Mouse (Mus musculus): Measurements from ENCODE around the gene Etv1. TPM values are rescaled to one million over a fixed set of nuclear protein-coding genes. Genes with fewer than 3 reads are reported as not detected.
"Not testable (repeated sequence)": the region's sequence is repeated elsewhere in the genome, so short reads cannot be mapped to it uniquely, and the experiment has no call there.

The Etv1 gene
- polyA plus RNA-seq, 1 experiment from 2014 or later = 0.93 TPM

- no peaks in the 10 kb centered on the region for H3K36me3 ChIP-seq (replicated peaks)
- H3K27me3 ChIP-seq = no peaks in the 10 kb centered on the region
- H3K9me3 ChIP-seq (replicated peaks) = no peaks in the 10 kb centered on the region
- 58% methylated on average over 4 of the region's 4 CpGs for WGBS (ENCODE audit: insufficient replicate concordance)
- H3K4me3 ChIP-seq (replicated peaks) = no peak overlapping the region
- no peaks in the 10 kb centered on the region for H3K4me1 ChIP-seq (replicated peaks)
- no peak overlapping the region for H3K9ac ChIP-seq
- no peak for ATAC-seq (ENCODE audit: insufficient read depth)
- H3K27ac ChIP-seq (replicated peaks) = no peak overlapping the region
- no peak overlapping the region for H3K4me2 ChIP-seq
Measured at GRCm38 (mm10) chr12:38820642-38821041, 41.5 kb downstream of the Etv1 start.

- Histone ChIP-seq H3K36me3 (replicated peaks) (no peaks in the 10 kb centered on the region), H3K9ac (no peak overlapping the region), H3K4me1 (replicated peaks) (no peaks in the 10 kb centered on the region), H3K9me3 (replicated peaks) (no peaks in the 10 kb centered on the region), H3K4me3 (replicated peaks) (no peak overlapping the region), H3K27me3 (no peaks in the 10 kb centered on the region), H3K4me2 (no peak overlapping the region), H3K27ac (replicated peaks) (no peak overlapping the region)
- ATAC-seq (ENCODE audit: insufficient read depth) = no peak
- 82% methylated on average over 10 of the region's 10 CpGs for WGBS (ENCODE audit: insufficient replicate concordance)
Measured at GRCm38 (mm10) chr12:38824405-38824804, 45.2 kb downstream of the Etv1 start.

GRCm38 (mm10) chr12:38832981-38833380 lies 53.8 kb downstream of the Etv1 start:
- H3K27ac ChIP-seq (replicated peaks) = no peak overlapping the region
- H3K4me3 ChIP-seq (replicated peaks) = no peak overlapping the region
- H3K9ac ChIP-seq = no peak overlapping the region
- no peaks in the 10 kb centered on the region for H3K9me3 ChIP-seq (replicated peaks)
- no peaks in the 10 kb centered on the region for H3K27me3 ChIP-seq
- no peaks in the 10 kb centered on the region for H3K36me3 ChIP-seq (replicated peaks)
- no peak for ATAC-seq (ENCODE audit: insufficient read depth)
- H3K4me1 ChIP-seq (replicated peaks) = no peaks in the 10 kb centered on the region
- no peak overlapping the region for H3K4me2 ChIP-seq
- 71% methylated on average over 10 of the region's 10 CpGs for WGBS (ENCODE audit: insufficient replicate concordance)

- no peak overlapping the region for H3K4me3 ChIP-seq (replicated peaks)
- 68% methylated on average over 4 of the region's 4 CpGs for WGBS (ENCODE audit: insufficient replicate concordance)
- H3K9ac ChIP-seq = no peak overlapping the region
- H3K27ac ChIP-seq (replicated peaks) = no peak overlapping the region
- no peaks in the 10 kb centered on the region for H3K27me3 ChIP-seq
- no peak overlapping the region for H3K4me2 ChIP-seq
- H3K36me3 ChIP-seq (replicated peaks) = no peaks in the 10 kb centered on the region
- ATAC-seq (ENCODE audit: insufficient read depth) = no peak
- no peaks in the 10 kb centered on the region for H3K4me1 ChIP-seq (replicated peaks)
- no peaks in the 10 kb centered on the region for H3K9me3 ChIP-seq (replicated peaks)
Measured at GRCm38 (mm10) chr12:38834581-38834980, 55.4 kb downstream of the Etv1 start.

- not testable (repeated sequence) for ATAC-seq (ENCODE audit: insufficient read depth); H3K9ac ChIP-seq; H3K4me2 ChIP-seq; H3K4me1 ChIP-seq (replicated peaks); H3K4me3 ChIP-seq (replicated peaks); H3K36me3 ChIP-seq (replicated peaks); H3K27me3 ChIP-seq; H3K9me3 ChIP-seq (replicated peaks); H3K27ac ChIP-seq (replicated peaks)
- 65% methylated on average over 7 of the region's 8 CpGs for WGBS (ENCODE audit: insufficient replicate concordance)
Measured at GRCm38 (mm10) chr12:38834986-38835385, 55.8 kb downstream of the Etv1 start.

- WGBS (ENCODE audit: insufficient replicate concordance) = 53% methylated on average over 1 of the region's 1 CpGs
- Histone ChIP-seq H3K4me3 (replicated peaks) (no peak overlapping the region), H3K36me3 (replicated peaks) (no peaks in the 10 kb centered on the region), H3K27ac (replicated peaks) (no peak overlapping the region), H3K9ac (no peak overlapping the region), H3K4me2 (no peak overlapping the region), H3K27me3 (no peaks in the 10 kb centered on the region), H3K9me3 (replicated peaks) (no peaks in the 10 kb centered on the region), H3K4me1 (replicated peaks) (no peaks in the 10 kb centered on the region)
- no peak for ATAC-seq (ENCODE audit: insufficient read depth)
Measured at GRCm38 (mm10) chr12:38843801-38844295, 64.7 kb downstream of the Etv1 start.

- no peak overlapping the region for H3K27ac ChIP-seq (replicated peaks)
- 62% methylated on average over 6 of the region's 6 CpGs for WGBS (ENCODE audit: insufficient replicate concordance)
- ATAC-seq (ENCODE audit: insufficient read depth) = no peak
Measured at GRCm38 (mm10) chr12:38847500-38848261, 68.5 kb downstream of the Etv1 start.

GRCm38 (mm10) chr12:38849994-38850393 lies 70.8 kb downstream of the Etv1 start:
- Histone ChIP-seq H3K36me3 (replicated peaks) (no peaks in the 10 kb centered on the region), H3K9me3 (replicated peaks) (no peaks in the 10 kb centered on the region), H3K4me1 (replicated peaks) (no peaks in the 10 kb centered on the region), H3K4me3 (replicated peaks) (no peak overlapping the region), H3K27ac (replicated peaks) (no peak overlapping the region), H3K9ac (no peak overlapping the region), H3K27me3 (no peaks in the 10 kb centered on the region), H3K4me2 (no peak overlapping the region)
- no peak for ATAC-seq (ENCODE audit: insufficient read depth)
- WGBS (ENCODE audit: insufficient replicate concordance) = 64% methylated on average over 5 of the region's 5 CpGs

More at GRCm38 (mm10) chr12:38847500-38848261, 68.5 kb downstream of the Etv1 start:
- no peak overlapping the region for H3K4me3 ChIP-seq (replicated peaks)
- H3K9me3 ChIP-seq (replicated peaks) = no peaks in the 10 kb centered on the region
- H3K27me3 ChIP-seq = no peaks in the 10 kb centered on the region
- H3K9ac ChIP-seq = no peak overlapping the region
- no peak overlapping the region for H3K4me2 ChIP-seq
- H3K4me1 ChIP-seq (replicated peaks) = no peaks in the 10 kb centered on the region
- H3K36me3 ChIP-seq (replicated peaks) = no peaks in the 10 kb centered on the region

GRCm38 (mm10) chr12:38854274-38854673 lies 75.1 kb downstream of the Etv1 start:
- Histone ChIP-seq H3K27ac (replicated peaks) (no peak overlapping the region), H3K4me2 (no peak overlapping the region), H3K9me3 (replicated peaks) (no peaks in the 10 kb centered on the region), H3K4me1 (replicated peaks) (no peaks in the 10 kb centered on the region), H3K27me3 (no peaks in the 10 kb centered on the region), H3K4me3 (replicated peaks) (no peak overlapping the region), H3K36me3 (replicated peaks) (no peaks in the 10 kb centered on the region), H3K9ac (no peak overlapping the region)
- 55% methylated on average over 5 of the region's 5 CpGs for WGBS (ENCODE audit: insufficient replicate concordance)
- no peak for ATAC-seq (ENCODE audit: insufficient read depth)

GRCm38 (mm10) chr12:38854751-38855150 lies 75.6 kb downstream of the Etv1 start:
- H3K4me3 ChIP-seq (replicated peaks) = no peak overlapping the region
- ATAC-seq (ENCODE audit: insufficient read depth) = no peak
- no peak overlapping the region for H3K27ac ChIP-seq (replicated peaks)
- no peaks in the 10 kb centered on the region for H3K27me3 ChIP-seq
- H3K9me3 ChIP-seq (replicated peaks) = no peaks in the 10 kb centered on the region
- H3K9ac ChIP-seq = no peak overlapping the region
- H3K4me1 ChIP-seq (replicated peaks) = no peaks in the 10 kb centered on the region
- H3K4me2 ChIP-seq = no peak overlapping the region
- H3K36me3 ChIP-seq (replicated peaks) = no peaks in the 10 kb centered on the region
- WGBS (ENCODE audit: insufficient replicate concordance) = 57% methylated on average over 6 of the region's 6 CpGs

GRCm38 (mm10) chr12:38859675-38860074 lies 80.5 kb downstream of the Etv1 start:
- Histone ChIP-seq H3K4me2 (no peak overlapping the region), H3K9ac (no peak overlapping the region), H3K4me3 (replicated peaks) (no peak overlapping the region), H3K9me3 (replicated peaks) (no peaks in the 10 kb centered on the region), H3K27ac (replicated peaks) (no peak overlapping the region), H3K4me1 (replicated peaks) (no peaks in the 10 kb centered on the region), H3K36me3 (replicated peaks) (no peaks in the 10 kb centered on the region), H3K27me3 (no peaks in the 10 kb centered on the region)
- no peak for ATAC-seq (ENCODE audit: insufficient read depth)
- WGBS (ENCODE audit: insufficient replicate concordance) = 64% methylated on average over 4 of the region's 4 CpGs
